Mouse (Mus musculus): Measurements from ENCODE around the gene Fpr3. TPM values are rescaled to one million over a fixed set of nuclear protein-coding genes. Genes with fewer than 3 reads are reported as not detected.
A peak's percentile ranks its signal among the peaks of the same experiment; 100 is the strongest.

Gene Fpr3
- polyA plus RNA-seq, 1 experiment from 2014 or later, result not detected

DNA sequence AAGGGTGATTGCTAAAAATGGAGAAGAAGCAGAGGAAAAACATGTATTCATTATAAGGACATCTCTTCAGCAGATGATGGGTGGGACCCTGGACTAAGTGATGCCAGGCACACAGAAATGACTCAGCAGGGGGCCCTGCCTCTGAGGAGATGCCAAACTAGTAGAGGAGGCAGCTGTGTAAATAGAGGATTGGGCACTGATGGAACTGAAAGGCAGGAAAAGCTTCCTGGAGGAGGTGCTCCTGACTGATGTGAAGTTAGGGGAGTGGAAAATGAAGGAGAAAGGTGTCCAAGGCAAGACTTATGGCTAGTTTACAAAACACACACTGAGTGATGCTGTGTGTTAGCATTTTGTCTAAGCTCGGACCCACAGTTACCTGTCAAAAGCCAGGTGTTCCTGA, 30.2 kb upstream of the Fpr3 start:
- H3K27ac ChIP-seq (ENCODE audit: low read depth), result no peak overlapping the region
- H3K36me3 ChIP-seq (replicated peaks; ENCODE audit: insufficient read depth, low read length), result no peaks in the 10 kb centered on the region
- H3K27me3 ChIP-seq (ENCODE audit: insufficient read depth, low read length), result no peaks in the 10 kb centered on the region
- no peak for DNase-seq
- H3K9ac ChIP-seq (replicated peaks), result no peak overlapping the region
- H3K9me3 ChIP-seq (ENCODE audit: low read length), result no peaks in the 10 kb centered on the region
- ATAC-seq, result no peak
- WGBS (ENCODE audit: insufficient replicate concordance), result 56% methylated on average over 1 of the region's 1 CpGs
- TF ChIP-seq CTCF (IDR thresholded peaks at IDR 0.05; ENCODE audit: low read depth), result no peak
- H3K4me2 ChIP-seq (ENCODE audit: low read depth, low read length), result no peak overlapping the region
- H3K4me3 ChIP-seq (ENCODE audit: low read depth, low read length), result no peak overlapping the region
- no peaks in the 10 kb centered on the region for H3K4me1 ChIP-seq (ENCODE audit: insufficient read depth)

DNA sequence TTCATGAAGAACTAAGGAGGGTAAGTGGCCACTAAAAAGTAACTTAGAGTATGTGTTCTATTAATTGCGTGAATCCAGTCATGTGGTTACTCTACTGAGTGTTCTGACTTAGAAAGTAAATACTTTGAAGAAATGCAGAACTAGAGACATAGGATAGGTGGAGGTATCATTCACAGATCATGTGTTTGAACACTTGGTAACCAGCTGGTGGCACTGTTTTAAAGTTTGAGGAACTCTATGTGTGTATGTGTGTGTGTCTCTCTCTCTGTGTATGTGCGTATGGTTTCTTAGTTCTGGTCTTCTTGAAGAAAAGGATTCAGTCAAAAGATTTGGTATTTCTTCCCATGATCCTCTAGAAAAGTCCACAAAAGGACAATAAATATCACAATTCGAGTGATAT, 27.5 kb upstream of the Fpr3 start:
- no peak overlapping the region for H3K4me2 ChIP-seq (ENCODE audit: low read depth, low read length)
- H3K27me3 ChIP-seq (ENCODE audit: insufficient read depth, low read length), result no peaks in the 10 kb centered on the region
- no peaks in the 10 kb centered on the region for H3K9me3 ChIP-seq (ENCODE audit: low read length)
- no peak overlapping the region for H3K27ac ChIP-seq (ENCODE audit: low read depth)
- TF ChIP-seq EP300 (IDR thresholded peaks at IDR 0.05; ENCODE audit: low read depth) (no peak), CTCF (IDR thresholded peaks at IDR 0.05; ENCODE audit: low read depth) (peak; percentile 49)
- no peak for DNase-seq
- 63% methylated on average over 3 of the region's 3 CpGs for WGBS (ENCODE audit: insufficient replicate concordance)
- H3K36me3 ChIP-seq (replicated peaks; ENCODE audit: insufficient read depth, low read length), result no peaks in the 10 kb centered on the region
- ATAC-seq, result no peak
- H3K4me1 ChIP-seq (ENCODE audit: insufficient read depth), result peaks cover 4% of the 10 kb centered on the region
- no peak overlapping the region for H3K9ac ChIP-seq (replicated peaks)
- H3K4me3 ChIP-seq (ENCODE audit: low read depth, low read length), result no peak overlapping the region

DNA sequence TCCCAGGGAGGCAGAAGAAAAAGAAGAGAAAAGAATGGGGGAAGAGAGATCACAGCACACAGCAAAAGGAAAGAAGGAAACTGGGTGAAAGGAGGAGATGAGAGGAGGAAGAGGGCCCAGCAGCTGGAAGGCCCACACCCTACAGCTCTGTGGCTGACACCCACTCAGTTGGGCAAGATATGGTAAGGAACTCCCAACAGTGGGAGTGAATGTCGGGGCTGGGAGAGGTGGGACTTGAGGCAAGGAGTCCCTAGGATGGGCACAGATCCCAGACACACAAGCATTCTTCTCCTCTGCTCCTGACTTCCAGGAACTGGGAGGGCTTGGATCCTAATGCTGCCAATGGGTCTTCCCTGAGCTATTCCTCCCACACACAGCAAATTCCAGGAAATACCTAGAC, 25.3 kb upstream of the Fpr3 start:
- no peaks in the 10 kb centered on the region for H3K36me3 ChIP-seq (replicated peaks; ENCODE audit: insufficient read depth, low read length)
- TF ChIP-seq CTCF (IDR thresholded peaks at IDR 0.05; ENCODE audit: low read depth) (no peak), EP300 (IDR thresholded peaks at IDR 0.05; ENCODE audit: low read depth) (no peak)

DNA sequence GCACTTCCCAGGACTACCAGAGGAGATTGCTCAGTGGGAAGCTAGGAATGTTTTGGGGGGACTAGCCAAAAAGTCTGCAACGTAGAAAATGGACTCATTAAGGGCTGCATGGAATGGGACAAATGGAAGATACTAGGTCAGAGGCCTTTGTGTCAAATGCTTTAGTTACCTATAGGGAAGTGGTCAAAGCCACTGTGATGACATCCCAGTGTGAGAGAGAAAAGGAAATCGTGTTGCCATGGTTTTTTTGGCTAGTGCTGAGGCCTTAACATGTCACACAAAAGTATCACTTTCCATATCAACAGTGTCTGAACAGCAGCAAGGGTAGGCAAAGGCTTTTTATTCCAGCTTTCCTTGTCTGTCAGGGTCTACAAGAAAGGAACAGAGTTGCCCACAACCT, 22.5 kb upstream of the Fpr3 start:
- H3K9me3 ChIP-seq (ENCODE audit: low read length), result no peaks in the 10 kb centered on the region
- H3K27me3 ChIP-seq (ENCODE audit: insufficient read depth, low read length), result no peaks in the 10 kb centered on the region
- ATAC-seq (peak; percentile 51; the same call in 1 of the 2 replicates), DNase-seq (no peak)
- no peak overlapping the region for H3K4me2 ChIP-seq (ENCODE audit: low read depth, low read length)
- H3K27ac ChIP-seq (ENCODE audit: low read depth), result no peak overlapping the region
- peaks cover 15% of the 10 kb centered on the region for H3K4me1 ChIP-seq (ENCODE audit: insufficient read depth)
- H3K36me3 ChIP-seq (replicated peaks; ENCODE audit: insufficient read depth, low read length), result no peaks in the 10 kb centered on the region
- WGBS (ENCODE audit: insufficient replicate concordance), result 40% methylated on average over 2 of the region's 2 CpGs
- H3K4me3 ChIP-seq (ENCODE audit: low read depth, low read length), result no peak overlapping the region
- H3K9ac ChIP-seq (replicated peaks), result no peak overlapping the region
- no peak for TF ChIP-seq CTCF (IDR thresholded peaks at IDR 0.05; ENCODE audit: low read depth)
- no peak for TF ChIP-seq EP300 (IDR thresholded peaks at IDR 0.05; ENCODE audit: low read depth)

More for the DNA sequence above, 25.3 kb upstream of the Fpr3 start:
- DNase-seq, result no peak
- H3K4me2 ChIP-seq (ENCODE audit: low read depth, low read length), result no peak overlapping the region
- 42% methylated on average over 1 of the region's 1 CpGs for WGBS (ENCODE audit: insufficient replicate concordance)
- H3K27me3 ChIP-seq (ENCODE audit: insufficient read depth, low read length), result no peaks in the 10 kb centered on the region
- ATAC-seq, result no peak
- H3K27ac ChIP-seq (ENCODE audit: low read depth), result no peak overlapping the region
- peaks cover 15% of the 10 kb centered on the region for H3K4me1 ChIP-seq (ENCODE audit: insufficient read depth)
- H3K9ac ChIP-seq (replicated peaks), result no peak overlapping the region
- no peak overlapping the region for H3K4me3 ChIP-seq (ENCODE audit: low read depth, low read length)
- no peaks in the 10 kb centered on the region for H3K9me3 ChIP-seq (ENCODE audit: low read length)

DNA sequence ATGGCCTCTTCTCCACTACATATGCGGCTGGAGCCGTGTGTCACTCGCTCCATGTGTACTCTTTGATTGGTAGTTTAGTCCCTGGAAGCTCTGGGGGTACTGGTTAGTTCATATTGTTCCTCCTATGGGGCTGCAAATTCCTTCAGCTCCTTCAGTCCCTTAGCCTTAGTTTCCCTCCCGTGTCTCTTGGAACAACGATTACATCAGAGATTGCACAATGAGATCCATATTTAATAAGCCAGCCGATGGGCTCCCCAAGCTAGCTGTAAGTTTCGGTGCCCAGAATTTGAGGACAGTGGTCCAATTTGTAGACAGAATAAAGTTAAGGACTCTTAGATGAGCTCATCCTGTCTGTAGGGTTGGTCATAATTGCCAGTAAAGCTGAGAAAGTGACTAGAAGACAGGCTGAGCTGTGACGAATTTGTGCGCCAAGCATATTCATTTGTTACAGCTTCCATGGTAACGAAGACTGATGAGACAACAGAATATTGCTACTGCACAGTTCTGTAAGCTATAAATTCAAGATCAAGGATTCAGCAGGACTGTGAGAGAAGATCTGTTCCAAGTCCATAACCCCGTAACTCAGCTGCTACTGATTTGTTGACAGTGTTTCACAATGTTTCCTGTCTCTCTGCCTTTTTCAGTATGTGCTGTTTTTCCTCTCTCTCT, 20.7 kb upstream of the Fpr3 start:
- 59% methylated on average over 11 of the region's 11 CpGs for WGBS (ENCODE audit: insufficient replicate concordance)
- TF ChIP-seq CTCF (IDR thresholded peaks at IDR 0.05; ENCODE audit: low read depth) (no peak), EP300 (IDR thresholded peaks at IDR 0.05; ENCODE audit: low read depth) (no peak)
- Histone ChIP-seq H3K4me3 (ENCODE audit: low read depth, low read length) (no peak overlapping the region), H3K36me3 (replicated peaks; ENCODE audit: insufficient read depth, low read length) (no peaks in the 10 kb centered on the region), H3K4me1 (ENCODE audit: insufficient read depth) (peaks cover 15% of the 10 kb centered on the region), H3K27me3 (ENCODE audit: insufficient read depth, low read length) (no peaks in the 10 kb centered on the region), H3K9ac (replicated peaks) (no peak overlapping the region), H3K9me3 (ENCODE audit: low read length) (no peaks in the 10 kb centered on the region), H3K4me2 (ENCODE audit: low read depth, low read length) (no peak overlapping the region), H3K27ac (ENCODE audit: low read depth) (no peak overlapping the region)
- no peak for DNase-seq
- peak; percentile 59 for ATAC-seq

DNA sequence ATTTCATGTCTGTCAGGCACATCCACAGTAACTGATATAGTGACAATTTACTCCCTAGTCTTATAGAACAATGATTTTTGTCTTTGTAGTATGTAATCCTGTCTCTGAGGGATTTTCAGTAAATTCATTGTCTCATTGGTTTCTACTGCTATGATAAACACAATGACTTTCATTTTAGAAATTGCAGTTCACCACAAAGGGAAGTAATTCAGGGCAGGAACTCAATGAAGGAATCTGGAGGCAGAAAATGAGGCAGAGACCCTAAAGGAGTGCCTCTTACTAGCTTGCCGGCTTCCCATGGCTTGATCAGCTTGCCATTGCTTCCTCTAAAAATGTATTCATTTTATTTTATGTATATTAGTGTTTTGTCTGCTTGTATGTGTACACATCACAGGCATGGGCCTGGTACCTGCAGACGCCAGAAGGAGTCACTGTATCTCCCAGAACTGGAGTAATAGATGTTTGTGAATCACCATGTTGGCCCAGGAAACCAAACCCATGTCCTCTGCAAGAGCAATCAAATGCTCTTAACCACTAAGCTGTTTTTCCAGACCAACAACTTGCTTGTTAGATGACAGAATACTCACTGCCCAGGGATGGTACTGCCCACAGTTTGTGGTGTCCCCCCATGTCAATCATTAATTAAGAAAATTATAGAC, 16.6 kb upstream of the Fpr3 start:
- ATAC-seq (no peak), DNase-seq (no peak)
- H3K9ac ChIP-seq (replicated peaks), result no peak overlapping the region
- 32% methylated on average over 2 of the region's 2 CpGs for WGBS (ENCODE audit: insufficient replicate concordance)
- peak overlapping the region; percentile 56 for H3K27ac ChIP-seq (ENCODE audit: low read depth)
- TF ChIP-seq CTCF (IDR thresholded peaks at IDR 0.05; ENCODE audit: low read depth) (no peak), EP300 (IDR thresholded peaks at IDR 0.05; ENCODE audit: low read depth) (no peak)
- no peak overlapping the region for H3K4me3 ChIP-seq (ENCODE audit: low read depth, low read length)
- no peaks in the 10 kb centered on the region for H3K27me3 ChIP-seq (ENCODE audit: insufficient read depth, low read length)
- H3K9me3 ChIP-seq (ENCODE audit: low read length), result no peaks in the 10 kb centered on the region
- no peaks in the 10 kb centered on the region for H3K36me3 ChIP-seq (replicated peaks; ENCODE audit: insufficient read depth, low read length)
- 0 out of 2 replicates have a peak overlapping the region, but pooled peaks have one; percentile 16 for H3K4me2 ChIP-seq (ENCODE audit: low read depth, low read length)
- H3K4me1 ChIP-seq (ENCODE audit: insufficient read depth), result peaks cover 7% of the 10 kb centered on the region; the same call in 1 of the 2 replicates

Measured in liver, postnatal 0 days (tissue).